Mouse (Mus musculus): ENCODE results near the gene Mcf2l. TPM values are rescaled to one million over a fixed set of nuclear protein-coding genes. Genes with fewer than 3 reads are reported as not detected.

Gene Mcf2l
- total RNA-seq, 1 experiment from 2014 or later: 26.9 TPM

Small RNAs within 50 kb of the gene (microRNA-seq; reads per million reads assigned to microRNA genes)
- gene Gm38671: 0 to 0.69 reads per million in 2 experiments

Other genes starting within 250 kb of the Mcf2l start
- 34.8 and 38.6 TPM in 2 replicates for gene Tubgcp3, start 201.6 kb upstream of the Mcf2l start, total RNA-seq (2021)
- gene Atp11a, start 116.8 kb upstream of the Mcf2l start, total RNA-seq (2021): 131 and 173 TPM in 2 replicates
- 0.61 and 0.67 TPM in 2 replicates for gene F7, start 152.2 kb downstream of the Mcf2l start, total RNA-seq (2021)
- gene F10, start 163.5 kb downstream of the Mcf2l start, total RNA-seq (2021): 0.43 and 4.4 TPM in 2 replicates
- 1.7 TPM in 1 of 2 replicates, not detected in the other for gene Proz, start 187.1 kb downstream of the Mcf2l start, total RNA-seq (2021)
- gene Pcid2, start 231.7 kb downstream of the Mcf2l start, total RNA-seq (2021): 22.3 and 25.7 TPM in 2 replicates
- gene Cul4a, start 231.8 kb downstream of the Mcf2l start, total RNA-seq (2021): 153 and 195 TPM in 2 replicates